14 mouse cellular contexts compared by ENCODE assay signal in the genomic region with DNA sequence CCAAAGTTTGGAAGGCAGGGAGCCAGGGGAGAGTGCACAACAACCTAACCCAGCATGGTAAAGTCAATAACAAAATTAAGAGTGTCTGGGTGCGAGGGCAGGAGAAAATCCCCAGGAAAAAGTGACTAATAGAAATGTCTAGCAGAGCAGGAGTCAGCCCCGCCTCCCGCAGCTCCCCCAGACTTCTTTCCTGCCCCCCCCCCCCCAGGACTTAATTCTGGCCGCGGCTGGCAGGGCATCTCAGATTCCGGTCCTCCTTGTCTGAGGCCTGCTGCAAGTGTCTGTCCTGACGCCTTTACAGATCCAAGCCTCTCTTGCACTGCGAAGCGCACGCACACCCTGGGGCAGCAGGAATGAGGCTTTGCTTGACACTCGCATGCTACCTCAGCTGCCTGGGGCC.
DNase-seq lines count a peak whose midpoint lies in the region; ATAC-seq and TF ChIP-seq lines count a peak whose summit lies in the region.
"Had no signal": no experiment of that assay in that cellular context is flagged by ENCODE, and none has a peak within 500 bp of the region (broad histone marks: within the 10 kb centered on the region; RNA-seq: fewer than 3 reads in every experiment).

No protein-coding gene starts in this region.

- no peak for ATAC-seq in forebrain, embryonic 11.5 days (replicated peaks; ENCODE audit: low FRiP score)
- ATAC-seq in forebrain, embryonic 13.5 days, result no peak
- 0 out of 2 replicates have a peak, but pooled peaks have one; percentile 13 for ATAC-seq in kidney, embryonic 15.5 days (replicated peaks; ENCODE audit: low FRiP score)
- ATAC-seq: activated CD4-positive, CD25-positive, alpha-beta regulatory T cell, adult 4 months had no signal

- no peak overlapping the region for H3K4me3 ChIP-seq in forebrain, embryonic 11.5 days (ENCODE audit: low read depth, low read length)
- H3K4me3 ChIP-seq in forebrain, embryonic 13.5 days, result no peak overlapping the region
- no peak overlapping the region for H3K4me3 ChIP-seq in kidney, embryonic 15.5 days (replicated peaks)
- H3K4me3 ChIP-seq in limb, embryonic 10.5 days, result peak overlapping the region; percentile 16
- H3K4me3 ChIP-seq in cerebellum, adult 2 months (replicated peaks; ENCODE audit: insufficient read depth, low read depth, low read length), result no peak overlapping the region
- H3K4me3 ChIP-seq: left cerebral cortex, adult 2 months; myocyte had no signal

- 22% methylated on average over 11 of the region's 11 CpGs for WGBS in forebrain, embryonic 11.5 days
- 26% methylated on average over 10 of the region's 11 CpGs for WGBS in forebrain, embryonic 13.5 days
- 7% methylated on average over 11 of the region's 11 CpGs for WGBS in kidney, embryonic 15.5 days
- 3% methylated on average over 11 of the region's 11 CpGs for WGBS in limb, embryonic 10.5 days
- 63% methylated on average over 11 of the region's 11 CpGs for WGBS in cerebellum, adult 2 months

- no peak overlapping the region for H3K27ac ChIP-seq in forebrain, embryonic 11.5 days (ENCODE audit: low read depth, low read length)
- H3K27ac ChIP-seq in forebrain, embryonic 13.5 days, result no peak overlapping the region
- no peak overlapping the region for H3K27ac ChIP-seq in kidney, embryonic 15.5 days
- peak overlapping the region; percentile 81 for H3K27ac ChIP-seq in limb, embryonic 10.5 days
- H3K27ac ChIP-seq in cerebellum, adult 2 months (ENCODE audit: insufficient read depth, low read length), result no peak overlapping the region
- H3K27ac ChIP-seq: left cerebral cortex, adult 2 months had no signal

- no peaks in the 10 kb centered on the region for H3K27me3 ChIP-seq in forebrain, embryonic 11.5 days (ENCODE audit: control insufficient read depth, insufficient read depth, low read length)
- H3K27me3 ChIP-seq in forebrain, embryonic 13.5 days, result no peaks in the 10 kb centered on the region
- H3K27me3 ChIP-seq in kidney, embryonic 15.5 days, result no peaks in the 10 kb centered on the region
- peaks cover 37% of the 10 kb centered on the region for H3K27me3 ChIP-seq in limb, embryonic 10.5 days (ENCODE audit: low read depth, poor library complexity, severe bottlenecking)
- H3K27me3 ChIP-seq in cerebellum, adult 2 months (ENCODE audit: control insufficient read depth, insufficient read depth, low read length), result no peaks in the 10 kb centered on the region

- H3K4me2 ChIP-seq in forebrain, embryonic 11.5 days (ENCODE audit: low read depth, low read length, severe bottlenecking), result no peak overlapping the region
- no peak overlapping the region for H3K4me2 ChIP-seq in forebrain, embryonic 13.5 days
- H3K4me2 ChIP-seq in kidney, embryonic 15.5 days, result no peak overlapping the region

- no peak overlapping the region for H3K9ac ChIP-seq in forebrain, embryonic 11.5 days (ENCODE audit: low read length)
- no peak overlapping the region for H3K9ac ChIP-seq in forebrain, embryonic 13.5 days
- H3K9ac ChIP-seq in kidney, embryonic 15.5 days, result no peak overlapping the region

- no peaks in the 10 kb centered on the region for H3K9me3 ChIP-seq in forebrain, embryonic 11.5 days (ENCODE audit: control insufficient read depth, low read length)
- H3K9me3 ChIP-seq in forebrain, embryonic 13.5 days (replicated peaks), result no peaks in the 10 kb centered on the region
- H3K9me3 ChIP-seq in kidney, embryonic 15.5 days (replicated peaks), result no peaks in the 10 kb centered on the region
- no peaks in the 10 kb centered on the region for H3K9me3 ChIP-seq in limb, embryonic 10.5 days (replicated peaks)

- no peaks in the 10 kb centered on the region; the same call in 1 of the 2 replicates for H3K4me1 ChIP-seq in forebrain, embryonic 11.5 days (replicated peaks; ENCODE audit: control insufficient read depth, insufficient read depth, low read length)
- H3K4me1 ChIP-seq in forebrain, embryonic 13.5 days, result peaks cover 12% of the 10 kb centered on the region
- H3K4me1 ChIP-seq in kidney, embryonic 15.5 days, result peaks cover 37% of the 10 kb centered on the region
- peaks cover 85% of the 10 kb centered on the region for H3K4me1 ChIP-seq in limb, embryonic 10.5 days
- H3K4me1 ChIP-seq in cerebellum, adult 2 months (ENCODE audit: control insufficient read depth, insufficient read depth, low read length), result no peaks in the 10 kb centered on the region; the same call in 1 of the 2 replicates

- DNase-seq in forebrain, embryonic 11.5 days (ENCODE audit: low spot score), result peak; percentile 49
- no peak for DNase-seq in kidney, adult 11 months
- peak; percentile 59 for DNase-seq in embryo, embryonic 10 days (ENCODE audit: low spot score)
- DNase-seq in limb, embryonic 10.5 days (ENCODE audit: low spot score), result peak; percentile 64
- no peak for DNase-seq in cerebellum, adult 2 months
- DNase-seq in cerebellum, adult 9-11 months, result no peak
- DNase-seq: cerebellum, adult 9-10 months; gastrocnemius, postnatal 10 days; kidney, postnatal 25 days had no signal

- TF ChIP-seq CTCF in cerebellum, adult 2 months (IDR thresholded peaks at IDR 0.05; ENCODE audit: borderline replicate concordance, insufficient read depth, low read depth, low read length), result no peak

- no peaks in the 10 kb centered on the region for H3K36me3 ChIP-seq in forebrain, embryonic 11.5 days (ENCODE audit: control insufficient read depth, insufficient read depth, low read length)
- no peaks in the 10 kb centered on the region for H3K36me3 ChIP-seq in forebrain, embryonic 13.5 days (ENCODE audit: poor library complexity, severe bottlenecking)
- H3K36me3 ChIP-seq in kidney, embryonic 15.5 days, result no peaks in the 10 kb centered on the region
- no peaks in the 10 kb centered on the region for H3K36me3 ChIP-seq in limb, embryonic 10.5 days

- no peak for TF ChIP-seq POLR2A in cerebellum, adult 2 months (IDR thresholded peaks at IDR 0.05; ENCODE audit: borderline replicate concordance, insufficient read depth, low read length)

Comparison
In these comparisons a context has a peak if more than half of its experiments do, and no peak if none do; other contexts are left out.
1. DNase-seq: peak in forebrain, embryonic 11.5 days (single experiment), embryo, embryonic 10 days (single experiment) and limb, embryonic 10.5 days (single experiment); none in kidney, adult 11 months (single experiment), cerebellum, adult 2 months (0 of 2) and cerebellum, adult 9-11 months (single experiment).